Mouse (Mus musculus): ENCODE measurements at regions not wholly inside any gene's neighbourhood (a gene's known extent, or its start where the extent isn't known, plus 50 kb on each side); places are given as distances from the start of the nearest gene placed in this dataset.

DNA sequence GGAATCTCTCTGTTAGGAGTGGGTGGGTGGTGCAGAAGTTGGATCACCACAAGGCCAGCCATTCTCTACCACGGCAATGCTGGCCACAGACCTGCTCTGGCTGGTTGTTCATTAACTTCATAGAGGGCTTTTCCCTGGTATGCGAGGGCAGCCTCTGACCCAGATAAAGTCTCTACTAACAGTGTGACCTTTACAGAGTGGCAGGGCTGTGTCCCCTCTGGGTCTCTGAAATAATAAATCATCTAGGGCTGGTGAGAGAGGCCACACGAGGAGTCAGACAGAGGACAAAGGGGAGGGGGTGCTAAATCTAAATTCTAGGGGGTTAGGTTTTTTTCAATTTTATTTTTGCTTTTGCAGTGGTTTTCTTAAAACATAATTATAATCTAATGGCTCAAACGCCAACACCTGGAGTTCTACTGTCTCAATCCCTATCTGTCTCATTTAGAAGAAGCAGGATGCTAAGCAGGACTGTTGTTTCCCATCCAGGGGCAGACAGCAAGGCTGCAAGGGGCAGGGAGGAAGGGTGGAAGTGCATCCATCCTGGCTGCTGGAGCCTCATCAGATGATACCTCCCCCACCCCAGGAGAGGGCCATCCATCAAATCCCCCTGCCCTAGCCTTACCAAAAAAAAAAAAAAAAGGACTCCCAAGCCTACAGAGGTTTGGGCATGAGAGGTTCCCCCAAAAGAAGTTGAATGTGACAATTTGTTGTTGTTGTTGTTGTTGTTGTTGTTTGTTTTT, 99.6 kb upstream of the Stx16 start:
- no peak overlapping the region for H3K9ac ChIP-seq (ENCODE audit: low read length)
- peak; percentile 63 for ATAC-seq (ENCODE audit: low read depth)
- WGBS: 19% methylated on average over 4 of the region's 4 CpGs
- no peaks in the 10 kb centered on the region for H3K27me3 ChIP-seq (ENCODE audit: control insufficient read depth, insufficient read depth, low read depth, low read length)
- H3K9me3 ChIP-seq (ENCODE audit: control insufficient read depth, low read length): no peaks in the 10 kb centered on the region
- no peaks in the 10 kb centered on the region for H3K36me3 ChIP-seq (ENCODE audit: control insufficient read depth, insufficient read depth, low read length)
- H3K27ac ChIP-seq (ENCODE audit: low read length): no peak overlapping the region; the same call in 1 of the 2 replicates
- no peak overlapping the region for H3K4me2 ChIP-seq (ENCODE audit: low read depth, low read length)
- H3K4me3 ChIP-seq (ENCODE audit: low read length): no peak overlapping the region
- peaks cover 2% of the 10 kb centered on the region; the same call in 1 of the 2 replicates for H3K4me1 ChIP-seq (replicated peaks; ENCODE audit: control insufficient read depth, insufficient read depth, low read length)

DNA sequence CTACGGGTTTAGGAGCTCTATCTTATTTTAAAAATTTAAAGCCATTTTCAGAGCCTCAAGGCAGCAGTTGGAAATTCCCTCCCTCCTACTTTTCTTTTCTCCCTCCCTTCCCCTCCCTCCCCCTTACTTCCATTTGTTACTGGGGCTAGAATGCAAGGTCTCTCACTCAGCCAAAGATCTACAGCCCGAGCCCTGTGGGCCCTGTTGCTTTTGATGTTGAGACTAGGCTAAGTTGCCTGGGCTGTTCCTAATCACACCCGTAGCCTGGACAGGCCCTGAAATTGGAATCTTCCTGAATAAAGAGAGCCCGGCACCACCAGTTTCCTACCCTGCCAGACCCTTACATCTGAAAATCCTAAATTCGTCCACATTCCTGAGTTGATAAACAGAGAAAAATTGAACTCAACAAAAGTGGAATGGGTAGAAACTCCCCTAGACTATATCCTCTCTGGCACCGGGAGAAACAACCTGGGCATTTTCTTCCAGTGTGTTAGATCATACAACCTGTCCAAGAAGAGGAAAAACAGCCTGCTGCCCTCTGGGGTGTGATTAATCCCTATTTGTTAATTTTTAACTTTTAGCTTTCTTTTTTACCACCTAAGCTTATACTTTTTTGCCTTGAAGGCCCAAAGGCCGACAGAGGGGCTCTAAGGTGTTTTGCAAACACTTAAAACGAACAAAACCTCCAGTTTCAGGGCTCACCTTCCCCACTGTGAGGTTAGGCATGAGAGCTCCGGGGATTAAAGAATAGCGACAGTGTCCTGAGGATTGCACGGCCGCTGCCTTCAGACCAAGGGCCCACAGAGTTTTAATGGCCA, 98.7 kb upstream of the Stx16 start:
- no peak for ATAC-seq (ENCODE audit: low read depth)
- no peaks in the 10 kb centered on the region for H3K36me3 ChIP-seq (ENCODE audit: control insufficient read depth, insufficient read depth, low read length)
- H3K4me3 ChIP-seq (ENCODE audit: low read length): no peak overlapping the region
- peaks cover 2% of the 10 kb centered on the region; the same call in 1 of the 2 replicates for H3K4me1 ChIP-seq (replicated peaks; ENCODE audit: control insufficient read depth, insufficient read depth, low read length)
- 34% methylated on average over 12 of the region's 12 CpGs for WGBS
- peak overlapping the region; percentile 69 for H3K27ac ChIP-seq (ENCODE audit: low read length)
- no peak overlapping the region for H3K9ac ChIP-seq (ENCODE audit: low read length)
- H3K4me2 ChIP-seq (ENCODE audit: low read depth, low read length): no peak overlapping the region
- H3K27me3 ChIP-seq (ENCODE audit: control insufficient read depth, insufficient read depth, low read depth, low read length): no peaks in the 10 kb centered on the region
- no peaks in the 10 kb centered on the region; the same call in 1 of the 2 replicates for H3K9me3 ChIP-seq (ENCODE audit: control insufficient read depth, low read length)

DNA sequence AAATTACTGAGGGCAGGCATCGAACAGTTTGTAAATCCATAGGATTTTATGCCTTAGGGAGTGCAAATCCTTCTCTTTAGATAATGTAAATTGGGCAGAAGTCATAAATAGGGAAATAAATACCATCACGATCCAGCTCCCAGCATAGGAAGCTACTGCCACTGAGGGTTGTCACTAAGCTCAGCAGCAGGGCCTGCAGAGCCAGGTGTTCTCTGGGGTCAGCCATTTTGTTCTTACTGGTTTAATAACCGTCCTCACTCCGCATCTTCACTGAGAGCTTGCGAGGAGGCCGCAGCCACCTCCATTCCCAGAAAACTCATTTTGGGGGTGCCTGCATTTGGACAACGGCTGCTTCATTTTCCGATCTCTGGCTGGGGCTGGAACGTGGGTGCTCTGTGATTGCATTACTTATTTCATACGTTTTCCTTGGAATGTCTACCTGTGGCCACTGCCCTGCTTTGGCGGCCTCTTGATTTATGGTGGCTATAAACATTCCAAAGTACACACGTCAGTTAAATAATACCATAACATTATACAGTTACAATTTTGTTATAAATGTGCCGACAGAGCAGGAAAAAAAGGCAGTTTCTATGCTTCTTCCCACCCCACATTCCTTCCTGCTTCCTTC, 97.9 kb upstream of the Stx16 start:
- Histone ChIP-seq H3K9ac (ENCODE audit: low read length) (no peak overlapping the region), H3K9me3 (ENCODE audit: control insufficient read depth, low read length) (no peaks in the 10 kb centered on the region; the same call in 1 of the 2 replicates), H3K4me2 (ENCODE audit: low read depth, low read length) (no peak overlapping the region), H3K27me3 (ENCODE audit: control insufficient read depth, insufficient read depth, low read depth, low read length) (no peaks in the 10 kb centered on the region), H3K4me3 (ENCODE audit: low read length) (no peak overlapping the region), H3K4me1 (replicated peaks; ENCODE audit: control insufficient read depth, insufficient read depth, low read length) (peaks cover 2% of the 10 kb centered on the region; the same call in 1 of the 2 replicates), H3K27ac (ENCODE audit: low read length) (peak overlapping the region; percentile 69), H3K36me3 (ENCODE audit: control insufficient read depth, insufficient read depth, low read length) (no peaks in the 10 kb centered on the region)
- WGBS: 69% methylated on average over 13 of the region's 13 CpGs
- no peak for ATAC-seq (ENCODE audit: low read depth)

DNA sequence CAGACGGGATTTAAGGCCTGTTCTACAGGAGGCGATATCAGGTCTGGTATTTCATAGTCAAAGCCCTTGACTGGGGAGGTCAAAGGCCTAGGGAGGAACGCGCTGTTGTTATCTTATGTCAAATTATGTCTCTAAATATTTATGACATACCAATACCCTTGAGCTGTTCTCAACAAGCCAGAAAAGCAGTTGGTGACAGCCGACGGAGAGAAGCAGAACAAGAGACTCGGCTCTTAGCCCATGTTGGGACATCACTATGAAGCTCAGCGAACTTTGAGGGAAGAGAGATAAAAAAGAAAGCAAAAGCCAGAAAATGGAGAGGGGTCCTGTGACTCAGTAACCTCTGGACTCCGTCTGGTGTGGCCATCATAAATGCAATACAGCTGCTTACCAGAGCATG, 95.1 kb upstream of the Stx16 start:
- no peak overlapping the region for H3K4me2 ChIP-seq (ENCODE audit: low read depth, low read length)
- no peak overlapping the region for H3K4me3 ChIP-seq (ENCODE audit: low read length)
- ATAC-seq (ENCODE audit: low read depth): peak; percentile 79
- no peaks in the 10 kb centered on the region for H3K27me3 ChIP-seq (ENCODE audit: control insufficient read depth, insufficient read depth, low read depth, low read length)
- no peak overlapping the region for H3K27ac ChIP-seq (ENCODE audit: low read length)
- H3K4me1 ChIP-seq (replicated peaks; ENCODE audit: control insufficient read depth, insufficient read depth, low read length): peaks cover under 1% of the 10 kb centered on the region; the same call in 1 of the 2 replicates
- H3K9ac ChIP-seq (ENCODE audit: low read length): no peak overlapping the region
- no peaks in the 10 kb centered on the region; the same call in 1 of the 2 replicates for H3K9me3 ChIP-seq (ENCODE audit: control insufficient read depth, low read length)
- 36% methylated on average over 9 of the region's 9 CpGs for WGBS
- H3K36me3 ChIP-seq (ENCODE audit: control insufficient read depth, insufficient read depth, low read length): no peaks in the 10 kb centered on the region

DNA sequence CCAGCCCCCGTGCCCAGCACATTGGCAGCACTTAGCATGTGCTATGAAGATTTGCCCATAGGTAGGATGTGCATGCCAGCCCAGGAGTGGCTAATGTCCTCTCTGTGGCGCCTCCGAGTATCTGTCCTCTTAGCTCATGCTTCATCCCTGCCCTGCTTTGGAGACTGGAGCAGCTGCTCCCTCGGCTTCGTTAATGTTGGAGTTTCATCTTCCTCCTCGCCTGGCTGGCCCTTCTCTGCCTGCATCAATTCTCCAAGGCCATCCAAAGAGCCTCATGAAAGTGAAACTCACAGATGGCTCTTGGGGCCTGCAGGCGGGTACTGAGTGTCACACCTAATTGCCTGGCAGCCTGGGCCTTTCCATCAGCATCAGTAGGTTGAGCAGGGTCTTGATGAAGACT, 88.6 kb upstream of the Stx16 start:
- H3K27ac ChIP-seq (ENCODE audit: low read length): no peak overlapping the region
- no peak overlapping the region for H3K4me3 ChIP-seq (ENCODE audit: low read length)
- H3K4me2 ChIP-seq (ENCODE audit: low read depth, low read length): no peak overlapping the region
- H3K9me3 ChIP-seq (ENCODE audit: control insufficient read depth, low read length): no peaks in the 10 kb centered on the region; the same call in 1 of the 2 replicates
- H3K27me3 ChIP-seq (ENCODE audit: control insufficient read depth, insufficient read depth, low read depth, low read length): no peaks in the 10 kb centered on the region
- peaks cover 10% of the 10 kb centered on the region for H3K4me1 ChIP-seq (replicated peaks; ENCODE audit: control insufficient read depth, insufficient read depth, low read length)
- WGBS: 89% methylated on average over 7 of the region's 7 CpGs
- H3K9ac ChIP-seq (ENCODE audit: low read length): no peak overlapping the region
- no peaks in the 10 kb centered on the region for H3K36me3 ChIP-seq (ENCODE audit: control insufficient read depth, insufficient read depth, low read length)
- no peak for ATAC-seq (ENCODE audit: low read depth)

DNA sequence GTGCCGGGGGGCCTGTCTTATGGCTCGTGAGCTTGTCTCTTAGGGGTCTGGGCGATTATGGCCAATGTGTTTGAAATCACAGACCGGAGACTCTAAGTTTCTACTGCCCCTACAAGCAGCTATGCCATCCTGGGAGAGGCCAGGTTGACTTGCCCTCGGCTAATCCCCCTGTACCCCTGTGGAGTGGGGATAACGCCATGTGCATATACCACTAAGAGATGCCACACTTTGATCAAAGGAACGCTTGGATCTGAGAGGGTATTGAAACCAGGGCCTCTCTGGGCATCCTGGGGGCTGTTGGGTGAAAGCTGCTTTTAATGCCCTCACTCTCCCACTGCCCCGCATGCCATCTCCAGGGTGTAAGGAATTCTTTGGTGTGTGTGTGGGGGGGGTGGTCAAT, 88.2 kb upstream of the Stx16 start:
- no peak overlapping the region for H3K27ac ChIP-seq (ENCODE audit: low read length)
- no peak for ATAC-seq (ENCODE audit: low read depth)
- WGBS: 84% methylated on average over 8 of the region's 8 CpGs
- H3K9me3 ChIP-seq (ENCODE audit: control insufficient read depth, low read length): no peaks in the 10 kb centered on the region
- H3K4me1 ChIP-seq (replicated peaks; ENCODE audit: control insufficient read depth, insufficient read depth, low read length): peaks cover 10% of the 10 kb centered on the region
- no peak overlapping the region for H3K4me2 ChIP-seq (ENCODE audit: low read depth, low read length)
- H3K36me3 ChIP-seq (ENCODE audit: control insufficient read depth, insufficient read depth, low read length): no peaks in the 10 kb centered on the region
- no peaks in the 10 kb centered on the region for H3K27me3 ChIP-seq (ENCODE audit: control insufficient read depth, insufficient read depth, low read depth, low read length)
- no peak overlapping the region for H3K9ac ChIP-seq (ENCODE audit: low read length)
- H3K4me3 ChIP-seq (ENCODE audit: low read length): no peak overlapping the region

DNA sequence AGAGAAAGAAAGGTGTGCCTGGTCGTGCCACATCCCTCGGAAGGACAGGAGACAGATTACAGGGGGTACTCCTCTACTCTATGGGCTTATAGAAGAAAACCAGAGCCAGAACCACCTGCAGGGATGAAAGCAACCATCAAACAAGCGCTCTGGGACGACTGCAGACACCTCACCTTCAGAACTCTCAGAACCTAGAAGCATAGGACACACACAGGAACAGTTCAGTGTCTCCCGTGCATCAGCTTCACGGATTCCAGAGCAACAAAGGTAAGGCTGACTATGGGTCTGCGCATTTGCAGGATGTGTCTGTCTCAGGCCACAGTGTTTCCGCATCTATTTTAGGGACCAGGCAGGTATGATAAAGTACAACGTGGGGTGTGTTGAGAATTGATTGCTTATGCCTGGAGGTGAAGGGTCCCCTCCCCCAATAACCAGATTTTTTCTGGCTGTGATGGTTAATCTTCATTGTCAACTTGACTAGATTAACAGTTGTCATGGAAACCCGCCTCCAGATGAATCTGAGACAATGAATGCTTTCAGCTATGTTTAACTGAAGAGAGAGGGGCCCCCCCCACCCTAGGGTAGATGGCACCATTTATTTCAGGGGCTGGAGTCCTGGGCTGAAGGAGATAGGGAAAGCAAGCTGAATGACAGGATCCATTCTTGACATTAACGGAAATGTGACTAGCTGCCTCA, 87.3 kb upstream of the Stx16 start:
- Histone ChIP-seq H3K36me3 (ENCODE audit: control insufficient read depth, insufficient read depth, low read length) (no peaks in the 10 kb centered on the region), H3K9ac (ENCODE audit: low read length) (no peak overlapping the region), H3K27me3 (ENCODE audit: control insufficient read depth, insufficient read depth, low read depth, low read length) (no peaks in the 10 kb centered on the region), H3K4me2 (ENCODE audit: low read depth, low read length) (no peak overlapping the region), H3K4me3 (ENCODE audit: low read length) (no peak overlapping the region), H3K4me1 (replicated peaks; ENCODE audit: control insufficient read depth, insufficient read depth, low read length) (peaks cover 10% of the 10 kb centered on the region), H3K27ac (ENCODE audit: low read length) (no peak overlapping the region), H3K9me3 (ENCODE audit: control insufficient read depth, low read length) (no peaks in the 10 kb centered on the region)
- 77% methylated on average over 11 of the region's 11 CpGs for WGBS
- no peak for ATAC-seq (ENCODE audit: low read depth)

DNA sequence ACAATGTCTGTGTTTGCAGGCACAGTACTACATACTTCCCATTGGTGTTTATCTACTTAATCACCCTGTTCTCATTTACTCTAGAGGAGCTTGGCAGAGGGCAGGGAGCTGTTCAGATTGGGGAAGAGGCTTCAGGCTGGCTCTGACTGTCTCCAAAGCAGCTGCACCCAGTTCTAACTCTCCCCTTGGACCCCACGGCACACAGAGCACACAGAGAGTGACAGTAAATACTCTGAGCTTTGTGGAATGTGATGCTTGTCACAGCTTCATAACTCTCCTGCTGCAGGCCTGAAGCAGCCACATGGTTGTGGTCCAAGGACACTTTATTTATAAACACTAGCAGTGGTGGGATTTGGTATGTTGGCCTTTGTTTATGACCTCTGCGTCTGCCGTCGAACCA, 85.4 kb upstream of the Stx16 start:
- Histone ChIP-seq H3K4me1 (replicated peaks; ENCODE audit: control insufficient read depth, insufficient read depth, low read length) (peaks cover 10% of the 10 kb centered on the region), H3K36me3 (ENCODE audit: control insufficient read depth, insufficient read depth, low read length) (no peaks in the 10 kb centered on the region), H3K9me3 (ENCODE audit: control insufficient read depth, low read length) (no peaks in the 10 kb centered on the region), H3K4me3 (ENCODE audit: low read length) (no peak overlapping the region), H3K4me2 (ENCODE audit: low read depth, low read length) (no peak overlapping the region), H3K27me3 (ENCODE audit: control insufficient read depth, insufficient read depth, low read depth, low read length) (no peaks in the 10 kb centered on the region), H3K27ac (ENCODE audit: low read length) (no peak overlapping the region), H3K9ac (ENCODE audit: low read length) (no peak overlapping the region)
- WGBS: 50% methylated on average over 4 of the region's 4 CpGs
- ATAC-seq (ENCODE audit: low read depth): peak; percentile 74
